Mouse (Mus musculus) cerebellum, adult 11 months (tissue): ENCODE results near the gene Pax2.

Source experiments
- DNase-seq: peaks from one replicate; pipeline ENCODE4 v3.0.0; 2022

The Pax2 gene

GRCm38 (mm10) chr19:44749061-44749990, 6.5 kb upstream of the Pax2 start:
- no peak for DNase-seq

GRCm38 (mm10) chr19:44750051-44751041, 5.5 kb upstream of the Pax2 start:
- no peak for DNase-seq

- no peak for DNase-seq
Observed at GRCm38 (mm10) chr19:44751042-44751441, 4.8 kb upstream of the Pax2 start.

GRCm38 (mm10) chr19:44751551-44751950, 4.3 kb upstream of the Pax2 start:
- no peak for DNase-seq

- no peak for DNase-seq
Observed at GRCm38 (mm10) chr19:44752056-44752940, 3.5 kb upstream of the Pax2 start.

GRCm38 (mm10) chr19:44753361-44753760, 2.5 kb upstream of the Pax2 start:
- DNase-seq = no peak

- no peak for DNase-seq
Observed at GRCm38 (mm10) chr19:44754461-44755377, 1.1 kb upstream of the Pax2 start.

- no peak for DNase-seq
Observed at GRCm38 (mm10) chr19:44755378-44755692, 510 bp upstream of the Pax2 start.

GRCm38 (mm10) chr19:44756421-44757230, 781 bp downstream of the Pax2 start:
- DNase-seq = no peak

GRCm38 (mm10) chr19:44757231-44757871, 1.5 kb downstream of the Pax2 start:
- no peak for DNase-seq

GRCm38 (mm10) chr19:44758846-44759245, 3.0 kb downstream of the Pax2 start:
- no peak for DNase-seq

- DNase-seq = no peak
Observed at GRCm38 (mm10) chr19:44759531-44760118, 3.8 kb downstream of the Pax2 start.

- DNase-seq = no peak
Observed at GRCm38 (mm10) chr19:44760259-44761131, 4.7 kb downstream of the Pax2 start.

- DNase-seq = no peak
Observed at GRCm38 (mm10) chr19:44762121-44762621, 6.3 kb downstream of the Pax2 start.

GRCm38 (mm10) chr19:44770268-44771050, 14.6 kb downstream of the Pax2 start:
- no peak for DNase-seq

- DNase-seq = no peak
Observed at GRCm38 (mm10) chr19:44771499-44771898, 15.7 kb downstream of the Pax2 start.

- no peak for DNase-seq
Observed at GRCm38 (mm10) chr19:44781987-44782386, 26.1 kb downstream of the Pax2 start.

- DNase-seq = no peak
Observed at GRCm38 (mm10) chr19:44784391-44784790, 28.5 kb downstream of the Pax2 start.
